Mouse (Mus musculus) adrenal gland, adult 10 weeks (tissue): ENCODE results near the gene Tmem38a. TPM values are rescaled to one million over a fixed set of nuclear protein-coding genes. Genes with fewer than 3 reads are reported as not detected.

ENCODE experiments used
- polyA plus RNA-seq: library from polyadenylated mRNA; stranded (reverse); fragments of 350-450 nt; fragmentation: Illumina TruSeq; extraction: RNeasy Lipid Tissue Mini Kit (QIAGEN cat#74804); gene quantifications from one replicate; pipeline ENCODE4 v1.2.3, GENCODE M21; 2014; ENCODE audit warnings: low read depth, low replicate concordance

Tmem38a gene
- 1.6 TPM for polyA plus RNA-seq

GRCm38 (mm10) chr8:72571611-72572473, at the start of gene Tmem38a:
Gene Tmem38a (plus strand): TSS chr8:72572055.

GRCm38 (mm10) chr8:72547802-72548643, 23.8 kb upstream of the Tmem38a start, which contains the start of gene Med26:
Gene Med26 (minus strand): TSS chr8:72548270.

GRCm38 (mm10) chr8:72570633-72571610, 933 bp upstream of the Tmem38a start, which contains the start of gene Smim7:
Gene Smim7 (minus strand): TSS chr8:72571088.

Other genes with a start within 250 kb of the Tmem38a start
- 32.2 TPM for gene Eps15l1, start 150.6 kb upstream of the Tmem38a start, polyA plus RNA-seq
- 6.9 TPM for gene Calr3, start 128.2 kb upstream of the Tmem38a start, polyA plus RNA-seq
- gene 1700030K09Rik, start 128.2 kb upstream of the Tmem38a start, polyA plus RNA-seq, result 1.6 TPM
- gene Cherp, start 96.8 kb upstream of the Tmem38a start, polyA plus RNA-seq, result 5.4 TPM
- 26.6 TPM for gene Slc35e1, start 79.4 kb upstream of the Tmem38a start, polyA plus RNA-seq
- gene Med26, start 23.8 kb upstream of the Tmem38a start, polyA plus RNA-seq, result 2.4 TPM
- 41.8 TPM for gene Smim7, start 967 bp upstream of the Tmem38a start, polyA plus RNA-seq
- gene Nwd1, start 74.7 kb downstream of the Tmem38a start, polyA plus RNA-seq, result 0.12 TPM
- gene Sin3b, start 151.2 kb downstream of the Tmem38a start, polyA plus RNA-seq, result 19.4 TPM
- 0.99 TPM for gene F2rl3, start 189.8 kb downstream of the Tmem38a start, polyA plus RNA-seq